Mouse (Mus musculus) liver, embryonic 11.5 days (tissue): ENCODE measurements around the gene Bcas1. TPM values are rescaled to one million over a fixed set of nuclear protein-coding genes. Genes with fewer than 3 reads are reported as not detected.

ENCODE experiments used
- ATAC-seq: fragments of 200-750 bp; cut with Nextera tagmentation; replicated peaks from 2 replicates; pipeline ENCODE4 v1.8.0; 2017; ENCODE audit warnings: moderate number of reproducible peaks, mild to moderate bottlenecking, moderate TSS enrichment, moderate library complexity; ENCODE audit not compliant: low FRiP score
- DNase-seq: peaks from one replicate; pipeline ENCODE4 v3.0.0-alpha.2; 2017; ENCODE audit warnings: low spot score
- H3K27ac ChIP-seq: fragments of 300-500 bp; sonication (generic); 2 replicates; pipeline ENCODE4 v1.5.1; 2014; ENCODE audit warnings: mild to moderate bottlenecking, low read depth, low read length, control low read depth
- H3K27me3 ChIP-seq: fragments of 300-500 bp; sonication (generic); replicated peaks from 2 replicates; pipeline ENCODE4 v1.6.1; 2014; ENCODE audit warnings: low read length, mixed read lengths; ENCODE audit not compliant: control insufficient read depth, insufficient read depth
- H3K36me3 ChIP-seq: fragments of 300-500 bp; sonication (generic); 2 replicates; pipeline ENCODE4 v1.6.1; 2014; ENCODE audit warnings: mild to moderate bottlenecking, low read length, moderate library complexity, mixed read lengths; ENCODE audit not compliant: control insufficient read depth, insufficient read depth
- H3K4me1 ChIP-seq: fragments of 300-500 bp; sonication (generic); replicated peaks from 2 replicates; pipeline ENCODE4 v1.6.1; 2014; ENCODE audit warnings: low read length, mixed read lengths; ENCODE audit not compliant: control insufficient read depth, insufficient read depth
- H3K4me2 ChIP-seq: fragments of 300-500 bp; sonication (generic); 2 replicates; pipeline ENCODE4 v1.6.1; 2014; ENCODE audit warnings: mild to moderate bottlenecking, control low read depth, moderate library complexity
- H3K4me3 ChIP-seq: fragments of 300-500 bp; sonication (generic); 2 replicates; pipeline ENCODE4 v1.5.1; 2014; ENCODE audit warnings: low read depth, low read length, control low read depth
- H3K9ac ChIP-seq: fragments of 300-500 bp; sonication (generic); 2 replicates; pipeline ENCODE4 v1.6.1; 2014; ENCODE audit warnings: low read depth, low read length, control low read depth
- H3K9me3 ChIP-seq: fragments of 300-500 bp; sonication (generic); 2 replicates; pipeline ENCODE4 v1.6.1; 2016; ENCODE audit warnings: low read length, inconsistent platforms, mixed read lengths; ENCODE audit not compliant: control insufficient read depth
- WGBS: fragments of 180-500 bp; shearing (Covaris S2); extraction: QIAGEN DNeasy Blood & Tissue Kit; methylation state at CpG from one replicate; pipeline ENCODE4 v1.1.7; 2014; 5-methylcytosine and 5-hydroxymethylcytosine counted together
- polyA plus RNA-seq: library from polyadenylated mRNA; unstranded; fragments of >200 nt; fragmentation: Nextera tagmentation; extraction: Ambion mirVana; gene quantifications from 2 replicates; pipeline ENCODE4 v1.2.1, GENCODE M21; 2014

Gene Bcas1
- polyA plus RNA-seq, 1 experiment from 2014 or later = 6.1 TPM

- Histone ChIP-seq H3K9ac (no peak overlapping the region), H3K4me1 (no peaks in the 10 kb centered on the region), H3K9me3 (no peaks in the 10 kb centered on the region), H3K4me2 (no peak overlapping the region), H3K36me3 (no peaks in the 10 kb centered on the region), H3K4me3 (no peak overlapping the region), H3K27me3 (no peaks in the 10 kb centered on the region), H3K27ac (no peak overlapping the region)
- 65% methylated on average over 7 of the region's 7 CpGs for WGBS
- DNase-seq = no peak
- ATAC-seq = no peak
Measured at GRCm38 (mm10) chr2:170307589-170308021, 120.0 kb downstream of the Bcas1 start.

GRCm38 (mm10) chr2:170306637-170307320 lies 120.9 kb downstream of the Bcas1 start:
- ATAC-seq = no peak
- Histone ChIP-seq H3K36me3 (no peaks in the 10 kb centered on the region), H3K4me3 (no peak overlapping the region), H3K9ac (no peak overlapping the region), H3K27me3 (no peaks in the 10 kb centered on the region), H3K4me2 (no peak overlapping the region), H3K4me1 (no peaks in the 10 kb centered on the region), H3K27ac (no peak overlapping the region), H3K9me3 (no peaks in the 10 kb centered on the region)
- DNase-seq = no peak
- WGBS = 49% methylated on average over 9 of the region's 9 CpGs

GRCm38 (mm10) chr2:170304766-170305165 lies 122.9 kb downstream of the Bcas1 start:
- Histone ChIP-seq H3K4me1 (no peaks in the 10 kb centered on the region), H3K27me3 (no peaks in the 10 kb centered on the region), H3K9ac (no peak overlapping the region), H3K4me2 (no peak overlapping the region), H3K27ac (no peak overlapping the region), H3K9me3 (no peaks in the 10 kb centered on the region), H3K36me3 (no peaks in the 10 kb centered on the region), H3K4me3 (no peak overlapping the region)
- ATAC-seq (no peak), DNase-seq (no peak)
- 77% methylated on average over 12 of the region's 12 CpGs for WGBS

GRCm38 (mm10) chr2:170303595-170303994 lies 124.0 kb downstream of the Bcas1 start:
- no peak for ATAC-seq
- H3K9ac ChIP-seq = no peak overlapping the region
- H3K27me3 ChIP-seq = no peaks in the 10 kb centered on the region
- no peaks in the 10 kb centered on the region for H3K36me3 ChIP-seq
- no peak overlapping the region for H3K4me3 ChIP-seq
- H3K4me2 ChIP-seq = no peak overlapping the region
- no peaks in the 10 kb centered on the region for H3K4me1 ChIP-seq
- 83% methylated on average over 7 of the region's 7 CpGs for WGBS
- no peaks in the 10 kb centered on the region for H3K9me3 ChIP-seq
- no peak for DNase-seq
- H3K27ac ChIP-seq = no peak overlapping the region

GRCm38 (mm10) chr2:170302825-170303224 lies 124.8 kb downstream of the Bcas1 start:
- H3K27ac ChIP-seq = no peak overlapping the region
- H3K9me3 ChIP-seq = no peaks in the 10 kb centered on the region
- no peaks in the 10 kb centered on the region for H3K27me3 ChIP-seq
- no peak overlapping the region for H3K4me3 ChIP-seq
- ATAC-seq (no peak), DNase-seq (no peak)
- H3K36me3 ChIP-seq = no peaks in the 10 kb centered on the region
- H3K4me2 ChIP-seq = no peak overlapping the region
- 74% methylated on average over 8 of the region's 8 CpGs for WGBS
- no peaks in the 10 kb centered on the region for H3K4me1 ChIP-seq
- no peak overlapping the region for H3K9ac ChIP-seq

Other genes with a start within 250 kb of the Bcas1 start
- gene Pfdn4, start 68.6 kb upstream of the Bcas1 start, polyA plus RNA-seq = 85.7 and 101 TPM in 2 replicates
- not detected in 2 replicates for gene Cyp24a1, start 69.3 kb upstream of the Bcas1 start, polyA plus RNA-seq
- not detected in 2 replicates for gene 4930470P17Rik, start 174.2 kb upstream of the Bcas1 start, polyA plus RNA-seq